Mouse (Mus musculus) hindlimb bud, embryonic 11.5 days (tissue): ENCODE data around the gene Nol4l.
A peak's percentile ranks its signal among the peaks of the same experiment; 100 is the strongest.
"Not testable (repeated sequence)": the region's sequence is repeated elsewhere in the genome, so short reads cannot be mapped to it uniquely, and the experiment has no call there.

Experiments used
- DNase-seq: peaks from one replicate; pipeline ENCODE4 v3.0.0-alpha.2; 2012; ENCODE audit warnings: low read depth, low spot score; ENCODE audit errors: extremely low spot score

The Nol4l gene

DNA sequence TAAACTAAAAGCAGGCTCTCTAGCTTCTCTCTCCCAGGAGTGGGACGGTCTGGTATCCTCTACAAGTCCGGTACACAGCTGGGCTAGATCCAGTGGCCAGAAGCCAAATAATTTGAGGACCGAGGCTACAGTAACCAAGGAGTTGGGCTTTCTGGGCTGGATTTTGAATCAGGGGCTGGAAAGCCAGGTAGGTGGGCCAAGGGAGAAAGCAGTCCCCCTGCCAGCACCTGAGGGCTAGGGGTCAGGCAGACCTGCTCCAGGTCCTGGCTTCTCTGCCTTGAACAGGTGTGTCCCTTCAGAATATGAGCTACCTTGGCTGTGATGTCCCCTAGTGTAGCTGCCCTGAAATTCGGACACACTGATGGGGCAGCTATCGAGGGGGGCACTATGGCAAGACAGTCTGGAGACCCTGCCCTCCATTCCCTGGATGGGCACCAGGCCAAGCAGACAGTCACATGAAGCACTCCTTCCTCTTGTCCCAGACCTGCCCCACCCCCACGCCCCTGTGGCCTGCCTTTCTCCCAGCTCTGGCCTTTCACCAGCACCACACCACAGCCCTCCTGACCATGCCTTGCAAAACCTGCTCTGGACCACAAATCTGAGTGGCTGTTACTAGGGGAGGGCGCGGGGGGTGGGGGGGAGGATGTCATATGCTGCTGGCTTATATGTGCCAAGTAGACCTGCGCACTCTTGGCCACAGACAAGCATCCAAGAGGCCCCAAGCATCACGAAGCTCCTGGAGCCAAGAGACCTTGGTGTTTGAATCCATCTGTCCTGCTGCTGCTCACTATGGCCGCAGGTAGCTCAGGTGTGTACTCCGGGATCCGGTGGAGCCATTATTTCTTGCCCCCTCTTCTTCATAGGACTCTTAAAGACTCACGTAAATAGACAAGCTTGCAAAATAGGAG is 17.1 kb downstream of the Nol4l start:
- no peak for DNase-seq

- no peak for DNase-seq
Measured at GRCm38 (mm10) chr2:153511562-153511961, 18.2 kb downstream of the Nol4l start.

GRCm38 (mm10) chr2:153510136-153510535 is 19.6 kb downstream of the Nol4l start:
- DNase-seq, result no peak

DNA sequence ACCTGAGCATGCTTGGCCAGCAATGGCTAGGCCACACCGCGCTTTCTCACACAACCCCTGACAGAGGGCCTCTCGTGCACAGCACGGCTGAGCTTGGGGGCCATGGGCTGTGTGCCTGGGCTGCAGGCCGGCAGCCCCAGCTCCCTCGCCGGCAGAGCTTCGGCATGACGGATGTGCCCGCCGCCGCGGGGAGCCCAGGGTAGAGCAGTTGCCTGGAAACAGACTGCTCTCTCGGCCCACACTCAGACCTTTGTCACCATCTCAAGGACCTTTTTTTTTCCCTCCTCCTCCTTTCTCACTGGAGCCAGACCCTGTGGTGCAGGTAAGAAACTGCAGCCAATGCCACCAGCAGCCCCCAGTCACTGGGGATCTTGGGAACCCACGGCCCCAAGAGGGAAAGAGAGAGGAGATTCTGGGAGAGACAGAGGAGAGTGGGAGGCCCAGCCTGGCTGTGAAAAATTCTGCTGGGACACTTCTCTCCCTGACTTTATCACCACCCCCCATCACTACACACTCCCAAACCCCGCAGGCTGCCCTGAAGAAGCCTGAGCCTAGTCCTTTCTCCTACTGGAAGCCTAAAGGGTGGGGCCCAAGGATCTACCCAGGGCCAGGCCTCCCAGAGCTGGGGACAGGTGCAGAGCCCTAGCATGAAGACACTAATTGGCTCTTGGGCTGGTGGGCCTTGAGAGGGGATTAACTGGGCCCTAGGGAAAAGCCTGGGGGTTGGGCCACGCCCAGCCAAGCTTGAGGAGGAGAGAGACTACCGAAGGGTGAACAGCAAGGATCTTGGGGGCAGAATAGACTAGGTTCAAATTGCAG is 20.4 kb downstream of the Nol4l start:
- no peak for DNase-seq

DNA sequence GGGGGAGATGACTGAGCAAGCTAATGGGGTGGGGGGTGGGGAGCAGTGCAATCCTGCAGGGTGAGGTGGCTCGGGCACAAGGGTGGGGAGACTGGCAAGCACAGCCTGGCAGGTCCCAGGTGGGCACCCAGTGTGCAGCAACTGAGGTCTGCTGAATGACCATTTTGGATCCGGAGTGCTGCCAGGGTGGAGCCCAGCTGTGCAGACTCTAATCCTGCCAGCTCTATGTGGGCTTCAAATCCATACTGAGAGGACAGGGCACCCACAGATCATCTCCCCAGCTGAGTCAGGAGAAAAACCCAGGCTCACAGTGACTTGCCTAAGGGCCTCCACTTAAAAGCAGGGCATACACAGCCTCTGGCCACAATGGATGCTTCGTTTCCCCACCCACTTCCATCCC is 21.4 kb downstream of the Nol4l start:
- no peak for DNase-seq

- no peak for DNase-seq
Measured at GRCm38 (mm10) chr2:153507969-153508368, 21.8 kb downstream of the Nol4l start.

DNA sequence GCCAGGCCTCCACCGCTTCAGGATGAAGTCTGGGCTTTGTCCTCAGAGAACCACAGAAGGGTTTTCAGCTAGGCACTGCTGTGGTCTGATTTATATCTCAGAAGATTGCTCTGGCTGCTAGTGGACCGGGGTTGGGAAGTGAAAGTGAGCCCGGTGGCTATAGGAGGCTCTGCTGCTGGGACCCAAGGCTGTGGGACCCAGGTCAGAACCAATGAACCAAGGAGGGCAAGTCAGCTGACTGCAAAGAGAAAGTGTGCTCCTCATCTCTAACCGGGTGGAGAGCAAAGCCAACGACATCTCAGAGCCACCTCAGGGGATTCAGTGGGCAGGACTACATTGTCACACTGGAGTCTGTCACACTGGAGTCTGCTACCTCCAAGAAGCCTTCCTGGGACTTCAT is 23.4 kb downstream of the Nol4l start:
- DNase-seq, result no peak

- DNase-seq, result no peak
Measured at GRCm38 (mm10) chr2:153499154-153499553, 30.6 kb downstream of the Nol4l start.

GRCm38 (mm10) chr2:153496898-153497297 is 32.9 kb downstream of the Nol4l start:
- no peak for DNase-seq

GRCm38 (mm10) chr2:153496301-153496700 is 33.5 kb downstream of the Nol4l start:
- DNase-seq, result no peak

GRCm38 (mm10) chr2:153495818-153496217 is 34.0 kb downstream of the Nol4l start:
- no peak for DNase-seq

- not testable (repeated sequence) for DNase-seq
Measured at GRCm38 (mm10) chr2:153495391-153495790, 34.4 kb downstream of the Nol4l start.

DNA sequence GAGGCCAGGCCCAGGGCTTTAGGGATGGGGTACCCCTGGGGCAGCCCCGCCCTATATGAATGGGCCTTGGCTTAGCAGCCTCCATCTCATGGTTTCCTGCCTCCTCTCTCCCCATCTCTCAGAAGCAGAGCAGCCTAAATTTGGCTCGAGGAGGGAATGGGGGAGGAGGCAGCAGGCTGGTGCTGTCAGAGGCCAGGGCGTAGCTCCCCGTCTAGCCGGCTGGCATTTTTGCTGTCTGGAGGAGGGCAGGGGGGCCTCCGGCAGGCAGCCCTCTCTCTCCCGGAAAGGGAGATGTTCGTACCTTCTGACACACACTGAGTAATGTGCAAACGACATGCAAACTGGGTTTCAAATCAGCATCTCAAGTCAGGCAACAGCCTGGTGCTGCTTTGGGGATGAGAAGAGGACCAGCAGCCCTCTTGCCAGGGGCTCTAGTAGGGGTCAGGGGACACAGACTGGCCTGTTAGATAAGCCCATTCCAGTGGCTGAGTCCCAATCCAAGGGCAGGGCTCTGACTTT is 35.4 kb downstream of the Nol4l start:
- no peak for DNase-seq

GRCm38 (mm10) chr2:153493781-153494292 is 35.9 kb downstream of the Nol4l start:
- no peak for DNase-seq

DNA sequence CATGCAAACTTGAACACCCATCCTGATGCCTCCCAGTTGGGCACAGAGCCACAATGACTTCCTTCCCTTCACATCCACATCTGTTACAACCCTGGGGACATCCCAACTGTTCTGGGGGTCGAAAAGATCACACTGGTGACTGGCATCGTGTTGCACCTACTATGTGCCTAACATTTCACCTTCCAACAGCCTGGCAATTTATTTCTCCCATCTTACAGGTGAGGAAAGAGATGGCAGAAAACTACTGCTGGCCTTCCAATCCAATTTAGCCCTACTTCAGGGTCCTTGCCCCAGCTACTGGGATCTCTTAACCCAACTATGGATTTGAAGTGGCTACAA is 36.4 kb downstream of the Nol4l start:
- no peak for DNase-seq

- peak; percentile 35 for DNase-seq
Measured at GRCm38 (mm10) chr2:153492573-153493392, 37.0 kb downstream of the Nol4l start, which contains the start of gene 4930404H24Rik. Gene 4930404H24Rik, plus strand, starts transcription at chr2:153492790.

GRCm38 (mm10) chr2:153492179-153492517 is 37.6 kb downstream of the Nol4l start:
- DNase-seq, result no peak

DNA sequence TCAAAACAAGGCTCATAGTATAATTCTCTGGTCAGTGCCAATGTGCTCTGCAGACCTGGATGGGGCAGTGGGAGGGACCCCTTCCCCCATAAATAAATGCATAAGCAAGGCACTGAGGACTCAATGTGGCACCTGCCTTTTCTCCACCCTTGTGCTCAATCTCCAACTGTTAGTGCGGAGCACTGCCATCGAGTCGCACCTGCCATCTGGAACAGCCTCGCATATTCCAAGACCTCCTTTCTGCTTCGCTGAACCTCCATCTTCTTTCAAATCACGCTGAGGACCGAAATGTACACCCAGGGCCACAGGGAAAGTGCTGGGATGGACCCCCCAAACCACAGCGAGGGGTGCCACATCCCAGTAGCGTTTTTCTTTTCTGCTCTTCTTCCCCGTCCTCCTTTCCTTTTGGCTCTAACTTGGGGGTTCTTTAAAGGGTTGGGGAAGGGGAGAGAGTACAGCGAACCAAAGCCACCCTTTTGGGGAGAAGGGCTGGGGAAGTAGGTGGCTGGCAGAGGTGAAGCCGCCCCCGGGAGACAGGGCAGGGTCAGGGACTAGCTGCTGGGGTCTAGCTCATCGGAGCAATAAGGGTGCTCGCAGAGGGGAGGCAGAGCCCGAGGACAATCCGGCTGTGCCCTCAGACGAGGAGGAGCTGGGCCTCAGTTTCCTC is 38.1 kb downstream of the Nol4l start:
- DNase-seq, result no peak

- no peak for DNase-seq
Measured at GRCm38 (mm10) chr2:153490940-153491339, 38.8 kb downstream of the Nol4l start.

DNA sequence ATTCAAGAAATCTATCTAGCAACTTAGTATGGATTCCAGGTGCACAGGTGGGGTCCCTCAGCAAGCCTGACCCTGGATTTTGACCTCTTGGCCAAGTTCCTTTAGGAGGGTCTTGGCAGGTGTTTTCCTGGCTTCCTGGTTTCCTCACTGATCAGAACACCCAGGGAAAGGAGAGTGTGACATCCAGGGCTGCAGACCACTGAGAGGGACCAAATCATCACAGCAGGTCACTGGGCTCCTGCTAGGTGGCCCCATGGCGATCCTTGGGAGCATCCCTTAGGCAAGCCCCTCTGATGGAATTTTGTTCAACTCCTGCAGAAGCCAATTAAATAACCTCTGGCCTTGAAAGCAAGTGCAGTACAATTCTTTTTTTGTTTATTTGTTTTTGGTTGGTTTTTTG is 39.7 kb downstream of the Nol4l start:
- no peak for DNase-seq
